Mouse (Mus musculus): ENCODE measurements around the gene Csrp3. TPM values are rescaled to one million over a fixed set of nuclear protein-coding genes. Genes with fewer than 3 reads are reported as not detected.

Gene Csrp3
- total RNA-seq (2021), result 1,000 to 10,000 TPM; 1,601 to 1,720 TPM

DNA sequence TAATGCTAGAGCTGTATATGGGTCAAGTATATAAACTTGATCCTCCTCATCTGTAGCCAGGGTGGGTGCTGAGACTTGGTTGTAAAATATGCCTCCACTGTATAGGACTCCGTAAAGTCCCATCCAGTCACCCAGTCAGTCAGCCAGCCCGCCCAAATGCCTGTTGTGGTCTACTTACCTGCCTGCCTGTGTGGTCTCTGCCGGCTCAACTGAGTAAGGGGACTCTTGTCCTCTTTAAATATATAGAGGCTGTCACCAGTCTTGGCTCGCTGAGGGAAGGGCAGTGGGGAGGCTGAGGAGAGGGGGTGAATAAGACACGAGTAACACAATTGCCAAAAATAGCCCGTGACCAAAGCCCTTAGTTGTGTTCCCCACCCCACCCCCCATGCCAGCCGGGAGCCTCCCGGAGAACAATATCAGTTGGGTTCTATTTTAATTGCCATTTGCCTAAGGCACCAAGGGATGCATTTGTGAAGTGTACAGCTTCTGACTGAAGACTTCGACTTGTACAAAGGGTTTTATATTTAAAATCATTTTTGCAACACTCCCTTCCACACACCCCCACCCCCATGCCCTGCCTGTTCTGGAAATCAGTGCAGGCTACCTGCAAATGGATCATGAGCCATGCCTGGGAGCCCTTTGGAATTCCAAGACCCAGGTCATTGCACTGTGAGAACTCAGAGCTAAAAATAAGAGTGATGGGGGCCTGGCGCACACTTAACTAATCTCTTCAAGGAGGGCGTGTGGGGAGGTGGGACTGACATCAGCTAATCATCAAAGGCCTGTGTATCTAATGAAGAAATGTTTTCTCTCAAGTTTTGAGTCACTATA, at the start of gene Csrp3:
Gene Csrp3 (minus strand): TSS at position 214 of the 831 bp plus-strand sequence.
- peak; percentile 82 to 86 for DNase-seq
- intact Hi-C loops (cut with DNase I), result no loop called here

- no peak for DNase-seq
- intact Hi-C loops (cut with DNase I), result no loop called here
Measured at GRCm38 (mm10) chr7:48896051-48896450, 48.2 kb upstream of the Csrp3 start.

DNA sequence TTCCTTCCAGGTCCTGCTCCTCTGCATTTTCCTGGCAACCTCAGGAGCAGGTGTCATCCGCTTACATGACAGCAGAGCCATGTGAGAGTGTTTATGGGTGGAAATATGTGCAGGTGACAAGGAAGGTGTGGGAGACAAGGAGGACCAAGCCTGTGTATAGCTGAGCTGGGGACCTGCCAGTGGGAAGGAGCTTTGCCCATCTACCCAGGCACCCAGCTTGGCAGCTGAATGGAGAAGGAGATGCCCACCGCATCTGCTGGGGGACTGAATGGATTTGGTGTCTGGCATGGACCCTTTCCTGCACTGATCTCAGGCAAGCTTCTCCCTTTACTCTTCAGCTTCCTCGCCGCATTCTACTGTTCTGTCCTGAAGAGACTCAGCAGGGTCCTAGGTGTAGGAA, 47.6 kb upstream of the Csrp3 start:
- DNase-seq, result no peak
- intact Hi-C loops (cut with DNase I), result loop anchor here (2.0 kb wide), 2 partner anchors 33 to 171 kb away; no protein-coding TSS in a partner anchor

- DNase-seq, result no peak
- intact Hi-C loops (cut with DNase I), result loop anchor here (1.0 to 2.0 kb wide), 3 partner anchors 34 to 227 kb away; no protein-coding TSS in a partner anchor
Measured at GRCm38 (mm10) chr7:48894763-48895162, 46.9 kb upstream of the Csrp3 start.

DNA sequence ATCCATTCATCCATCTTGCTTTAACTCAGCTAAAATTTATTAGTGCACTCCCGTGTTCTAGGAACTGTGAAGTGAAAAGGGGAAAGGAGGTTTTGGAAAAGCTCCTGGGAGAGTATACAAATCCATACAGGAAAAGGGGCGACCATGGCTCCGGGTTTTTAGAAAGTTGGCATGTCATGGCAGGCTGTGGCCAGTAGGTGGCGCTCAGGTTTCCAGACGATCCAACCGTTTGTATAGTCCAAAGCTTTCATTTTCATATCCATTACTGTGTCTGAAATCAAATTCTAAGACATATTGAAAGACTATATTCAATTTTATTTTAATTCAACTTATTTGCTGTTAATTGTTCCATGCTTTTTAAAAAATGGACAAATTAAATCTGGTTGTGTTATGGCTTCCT, 46.3 kb upstream of the Csrp3 start:
- intact Hi-C loops (cut with DNase I), result loop anchor here (1.0 to 2.0 kb wide), 3 partner anchors 35 to 227 kb away; no protein-coding TSS in a partner anchor
- DNase-seq, result peak; percentile 76 to 84

GRCm38 (mm10) chr7:48893093-48893492, 45.3 kb upstream of the Csrp3 start:
- intact Hi-C loops (cut with DNase I), result no loop called here
- DNase-seq, result no peak

- DNase-seq, result no peak
- intact Hi-C loops (cut with DNase I), result no loop called here
Measured at GRCm38 (mm10) chr7:48891029-48891428, 43.2 kb upstream of the Csrp3 start.

DNA sequence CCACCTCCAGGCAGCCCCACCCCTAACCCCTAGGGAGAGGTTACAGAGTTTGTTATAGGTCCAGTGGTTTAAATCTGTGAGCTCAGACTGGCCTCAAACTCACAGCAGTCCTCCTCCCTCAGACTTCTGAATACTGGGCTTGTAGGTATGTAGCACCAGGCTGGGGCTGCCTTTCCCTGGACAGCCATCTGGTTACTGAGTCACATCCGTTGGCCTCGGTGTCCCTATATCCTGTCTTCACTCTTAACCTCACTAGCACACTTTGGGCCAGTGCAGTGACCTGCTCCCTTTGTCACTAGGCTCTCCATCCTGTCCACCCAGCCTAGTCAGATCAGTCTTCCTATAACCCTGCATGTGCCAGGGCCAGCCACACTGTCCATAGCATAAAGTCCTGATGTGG, 40.9 kb upstream of the Csrp3 start:
- intact Hi-C loops (cut with DNase I), result no loop called here
- DNase-seq, result no peak

DNA sequence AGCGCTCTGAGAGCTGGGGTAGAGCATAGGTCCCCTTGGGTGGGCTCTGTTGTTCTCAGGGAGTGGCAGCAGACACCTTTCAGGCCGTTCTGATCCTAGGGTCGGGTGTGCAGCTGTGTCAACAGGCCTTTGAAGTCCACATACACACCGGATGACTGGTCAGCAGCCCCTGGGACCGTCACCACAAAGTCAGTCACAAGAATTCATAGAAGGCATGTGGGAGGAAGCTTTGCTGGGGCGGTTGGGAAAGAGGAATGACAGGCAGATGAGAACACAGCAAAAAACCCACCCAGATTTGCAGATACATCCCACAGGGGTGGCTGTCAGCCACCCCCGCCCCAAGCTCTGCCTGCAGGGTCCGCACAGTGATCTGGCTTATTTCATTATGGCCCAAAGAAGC, 40.1 kb upstream of the Csrp3 start:
- no peak for DNase-seq
- intact Hi-C loops (cut with DNase I), result no loop called here

- intact Hi-C loops (cut with DNase I), result loop anchor here (2.0 kb wide), 1 partner anchor 237 kb away; no protein-coding TSS in a partner anchor
- no peak for DNase-seq
Measured at GRCm38 (mm10) chr7:48884266-48884611, 36.4 kb upstream of the Csrp3 start.

DNA sequence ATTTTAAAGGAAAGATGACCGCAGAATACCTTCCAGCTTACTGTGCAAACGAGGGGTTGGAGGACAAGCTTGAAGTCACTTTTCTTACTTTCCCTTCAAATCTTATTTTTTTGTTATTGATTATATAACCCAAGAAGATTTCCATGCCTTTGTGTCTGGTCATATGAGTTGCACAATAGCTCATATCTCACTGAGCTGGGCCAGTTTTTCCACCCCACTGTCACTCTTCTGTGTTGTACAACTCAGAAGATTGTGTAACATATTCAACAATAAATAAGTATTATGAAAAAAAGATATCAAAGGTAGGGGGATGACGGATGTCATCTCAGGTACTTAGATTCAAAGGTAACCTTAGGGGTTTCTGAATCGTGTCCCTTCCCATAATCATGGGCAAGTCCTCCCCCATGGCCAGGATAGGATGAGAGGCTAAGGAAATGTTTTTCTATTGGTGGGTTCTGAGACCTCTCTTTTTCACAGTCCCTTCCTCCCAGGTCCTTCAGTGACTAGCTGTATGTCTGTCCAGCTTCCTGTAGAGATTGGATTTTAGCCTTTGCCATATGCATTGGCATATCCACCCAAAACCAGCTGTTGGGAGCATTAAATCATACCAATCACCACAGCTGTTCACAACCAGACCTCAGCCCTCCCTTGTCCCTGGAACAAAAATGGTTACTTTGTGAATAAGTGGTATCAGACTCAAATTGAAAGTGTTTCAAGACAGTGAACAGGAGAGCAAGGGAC, 35.9 kb upstream of the Csrp3 start:
- no peak for DNase-seq
- intact Hi-C loops (cut with DNase I), result loop anchor here (2.0 kb wide), 1 partner anchor 237 kb away; no protein-coding TSS in a partner anchor

DNA sequence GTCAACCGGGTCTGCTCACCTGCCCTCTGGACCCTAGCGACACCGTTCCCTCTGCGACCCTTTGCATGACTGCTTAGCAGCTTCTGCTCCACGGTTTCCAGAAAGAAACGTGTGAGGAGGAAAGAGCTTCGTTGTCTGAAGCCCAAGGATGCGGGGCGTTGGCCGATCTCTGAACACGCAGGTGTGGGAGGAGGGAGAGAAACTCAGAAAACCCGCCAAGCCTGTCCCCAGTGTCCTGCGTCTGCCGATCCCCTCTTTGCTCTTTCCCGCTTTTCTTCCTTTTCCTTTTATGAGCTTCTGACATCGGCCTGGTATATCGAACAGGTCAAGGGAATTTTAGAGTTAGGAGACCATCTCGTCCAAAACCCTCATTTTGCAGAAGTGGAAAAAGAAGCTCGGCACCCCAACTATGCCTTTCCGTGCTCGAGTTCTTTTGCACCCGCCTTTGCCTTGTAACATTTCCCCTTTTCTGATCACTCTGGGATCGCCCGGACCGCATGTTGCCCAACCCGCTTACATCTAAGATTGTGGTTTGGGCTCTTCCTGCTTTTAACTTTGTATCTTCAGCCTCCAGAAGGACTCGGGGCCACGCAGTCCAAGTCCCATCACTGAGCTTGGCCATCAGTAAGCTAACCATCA, 34.3 kb upstream of the Csrp3 start:
- intact Hi-C loops (cut with DNase I), result no loop called here

DNA sequence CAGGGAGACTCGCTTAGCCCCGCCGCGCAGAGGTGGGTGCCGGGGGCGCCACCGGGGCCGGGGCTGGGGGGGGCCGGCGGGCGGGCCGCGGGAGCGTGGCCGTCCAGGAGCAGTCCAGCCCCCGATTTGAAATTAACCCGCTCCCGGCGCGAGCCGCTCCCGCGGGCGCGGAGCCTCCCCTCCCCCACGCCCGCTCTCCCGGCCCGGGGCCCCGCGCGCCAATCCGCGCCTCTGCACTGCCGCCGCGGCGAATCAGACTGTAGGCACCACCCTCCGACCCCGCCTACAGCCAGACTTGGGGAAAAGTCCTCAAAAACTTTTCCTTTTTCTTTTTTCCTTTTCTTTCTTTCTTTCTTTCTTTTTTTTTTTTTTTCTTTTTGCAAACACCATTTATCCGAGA, 33.7 kb upstream of the Csrp3 start, which contains the start of gene E2f8:
Gene E2f8 (minus strand): TSS at position 111 of the 400 bp plus-strand sequence.
- peak; percentile 86 for DNase-seq
- intact Hi-C loops (cut with DNase I), result no loop called here

More for the DNA sequence above, 34.3 kb upstream of the Csrp3 start:
- DNase-seq, result no peak

DNA sequence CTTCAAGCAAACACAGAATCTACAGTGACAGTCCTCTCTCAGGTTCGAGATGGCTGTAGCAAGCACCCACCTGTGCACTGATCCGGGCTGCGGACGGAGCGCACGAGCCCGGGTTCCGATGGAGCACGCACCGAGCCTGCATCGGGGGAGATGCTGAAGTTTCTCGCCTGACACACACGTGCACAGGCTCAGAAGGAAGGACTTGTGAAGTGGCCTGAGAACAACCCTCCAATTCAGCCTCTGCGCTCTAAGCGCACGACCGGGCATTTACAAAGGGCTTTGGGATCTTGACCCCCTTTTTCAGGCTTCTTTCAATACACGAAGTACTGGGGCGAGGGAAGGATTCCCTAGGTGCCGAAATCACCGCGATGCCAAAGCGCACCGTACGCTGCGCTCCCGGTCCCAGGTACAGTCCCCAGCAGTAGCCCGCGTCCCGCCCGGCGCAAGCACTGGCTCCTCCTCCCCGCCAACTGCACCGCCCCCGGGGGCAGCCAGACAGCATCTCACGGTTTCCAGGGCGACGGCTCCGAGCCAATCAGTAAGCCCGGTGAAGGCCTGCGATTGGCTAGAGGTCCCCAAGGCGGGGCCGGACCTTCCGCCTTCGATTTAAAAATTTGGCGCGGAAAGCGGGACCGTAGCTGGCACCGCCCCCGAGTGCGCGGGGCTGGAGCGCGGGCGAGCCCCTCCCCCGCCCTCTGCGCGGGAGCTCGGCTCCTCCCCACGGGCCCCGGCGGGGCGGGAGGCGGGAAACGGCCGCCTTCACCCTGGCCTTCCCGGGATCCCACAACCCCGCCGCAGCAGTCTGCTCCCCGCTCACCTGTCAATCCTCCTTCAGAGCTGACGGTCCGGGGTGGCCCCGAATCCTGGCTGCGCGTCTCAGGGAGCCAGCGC, 33.0 kb upstream of the Csrp3 start:
- intact Hi-C loops (cut with DNase I), result no loop called here
- peak; percentile 98 for DNase-seq

DNA sequence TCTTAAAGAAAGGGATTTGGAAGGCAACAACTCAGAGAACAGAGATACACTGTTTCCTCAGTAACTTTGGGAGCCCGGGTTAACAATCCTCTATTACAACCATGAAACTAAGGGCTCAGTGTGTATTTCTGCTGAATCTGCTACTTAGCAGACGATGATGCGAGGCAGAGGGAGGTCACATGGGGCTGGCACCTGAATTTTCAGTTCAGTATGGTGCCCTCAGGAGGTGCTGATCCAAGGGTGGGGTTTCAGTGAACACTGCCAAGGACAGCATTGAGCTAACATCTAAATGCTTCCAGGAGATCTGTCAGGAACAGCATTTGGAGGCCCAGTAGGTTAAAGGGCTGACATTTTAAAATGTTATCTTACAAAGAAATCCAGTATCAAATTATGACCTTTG, 31.7 kb upstream of the Csrp3 start:
- intact Hi-C loops (cut with DNase I), result loop anchor here (2.0 to 5.0 kb wide), 3 partner anchors 37 to 67 kb away; no protein-coding TSS in a partner anchor

GRCm38 (mm10) chr7:48877786-48878390, 30.1 kb upstream of the Csrp3 start:
- no peak for DNase-seq
- intact Hi-C loops (cut with DNase I), result loop anchor here (2.0 to 5.0 kb wide), 4 partner anchors 36 to 127 kb away; no protein-coding TSS in a partner anchor

More for the DNA sequence above, 31.7 kb upstream of the Csrp3 start:
- DNase-seq, result no peak

GRCm38 (mm10) chr7:48876526-48876925, 28.7 kb upstream of the Csrp3 start:
- intact Hi-C loops (cut with DNase I), result loop anchor here (2.0 to 5.0 kb wide), 3 partner anchors 34 to 126 kb away; no protein-coding TSS in a partner anchor
- DNase-seq, result peak; percentile 69 to 80

DNA sequence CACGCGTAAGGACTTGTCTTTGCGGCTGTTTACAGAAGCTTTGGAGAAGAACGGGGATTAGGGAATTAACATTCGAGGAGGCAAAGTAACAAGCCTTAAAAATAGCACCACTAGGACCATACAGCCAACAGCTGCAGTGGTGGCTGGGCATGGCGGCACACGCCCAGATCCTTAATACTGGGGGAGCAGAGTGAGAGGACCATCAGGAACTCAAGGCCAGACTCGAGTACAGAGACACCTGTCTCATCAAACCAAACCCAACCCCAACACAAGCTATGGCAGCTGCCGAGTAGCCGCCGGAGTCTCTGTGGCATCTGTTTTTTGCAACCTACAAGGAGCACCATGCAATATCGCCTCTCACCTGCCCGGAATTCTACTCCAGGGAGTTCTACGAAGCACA, 27.3 kb upstream of the Csrp3 start:
- intact Hi-C loops (cut with DNase I), result loop anchor here (5.0 kb wide), 2 partner anchors 33 to 48 kb away; no protein-coding TSS in a partner anchor

DNA sequence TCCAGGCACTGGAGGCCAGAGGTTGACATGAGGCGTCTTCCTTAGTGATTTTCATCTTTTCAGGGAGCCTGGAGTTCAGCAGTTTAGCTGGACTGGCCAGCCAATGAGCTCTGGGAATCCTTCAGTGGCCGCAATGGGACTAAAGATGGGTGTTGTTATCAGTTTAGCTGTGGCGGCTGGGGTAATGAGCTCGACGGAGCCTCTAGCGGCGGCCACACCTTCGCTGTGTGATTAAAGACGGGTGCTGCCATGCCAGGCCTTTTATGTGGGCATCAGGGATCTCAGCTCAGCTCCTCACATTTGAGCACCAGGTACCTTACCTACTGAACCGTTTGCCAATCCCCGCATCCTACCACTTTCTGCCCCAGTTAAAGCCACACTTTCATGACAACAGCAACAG, 23.5 kb upstream of the Csrp3 start:
- intact Hi-C loops (cut with DNase I), result no loop called here
- no peak for DNase-seq

More for the DNA sequence above, 27.3 kb upstream of the Csrp3 start:
- no peak for DNase-seq

All from heart, postnatal 10 days (tissue).